ENCODE assay signal across 25 mouse cellular contexts in genomic region chr2:164542132-164542531, GRCm38 (mm10). TPM values are rescaled to one million over a fixed set of nuclear protein-coding genes. Genes with fewer than 3 reads are reported as not detected.
A peak's percentile ranks its signal among the peaks of the same experiment; 100 is the strongest.
DNase-seq lines count a peak whose midpoint lies in the region; ATAC-seq lines count a peak whose summit lies in the region.
"Had no signal": no experiment of that assay in that cellular context is flagged by ENCODE, and none has a peak within 500 bp of the region (broad histone marks: within the 10 kb centered on the region; RNA-seq: fewer than 3 reads in every experiment).

No protein-coding gene starts in this region.

- peak; percentile 44 for DNase-seq in left cerebral cortex, adult 11 months (ENCODE audit: low spot score)
- DNase-seq in left cerebral cortex, postnatal 4 days = no peak
- peak; percentile 68 to 85 for DNase-seq in frontal cortex, postnatal 36 days (ENCODE audit: low spot score in 2 of 2)
- DNase-seq in left cerebral cortex, postnatal 14 days (ENCODE audit: low spot score in 2 of 2) = peak; percentile 71 to 80
- DNase-seq: adrenal gland, postnatal 14 days; B cell, adult 2 months; cerebellum, adult 18-20 months; gastrocnemius, postnatal 25 days; heart, postnatal 14 days; lung, embryonic 14.5 days; thymus, postnatal 4 days had no signal

- no peak overlapping the region for H3K4me3 ChIP-seq in stomach, embryonic 15.5 days (replicated peaks)
- H3K4me3 ChIP-seq in forebrain, embryonic 13.5 days = no peak overlapping the region
- H3K4me3 ChIP-seq: embryonic facial prominence, embryonic 12.5 days; heart, embryonic 10.5 days; midbrain, embryonic 12.5 days; neural tube, embryonic 13.5 days had no signal

- no peak overlapping the region for H3K9ac ChIP-seq in stomach, embryonic 15.5 days
- no peak overlapping the region for H3K9ac ChIP-seq in forebrain, embryonic 13.5 days
- H3K9ac ChIP-seq: embryonic facial prominence, embryonic 12.5 days; hindbrain, embryonic 14.5 days; lung, embryonic 14.5 days; midbrain, embryonic 12.5 days; neural tube, embryonic 13.5 days had no signal

- 49% methylated on average over 5 of the region's 5 CpGs for WGBS in stomach, embryonic 15.5 days
- 69% methylated on average over 5 of the region's 5 CpGs for WGBS in forebrain, embryonic 13.5 days

- H3K4me1 ChIP-seq in stomach, embryonic 15.5 days = peaks cover 26% of the 10 kb centered on the region
- H3K4me1 ChIP-seq in forebrain, embryonic 13.5 days = no peaks in the 10 kb centered on the region
- H3K4me1 ChIP-seq: midbrain, embryonic 12.5 days; neural tube, embryonic 13.5 days had no signal

- no peaks in the 10 kb centered on the region for H3K36me3 ChIP-seq in stomach, embryonic 15.5 days
- H3K36me3 ChIP-seq in forebrain, embryonic 13.5 days (ENCODE audit: poor library complexity, severe bottlenecking) = no peaks in the 10 kb centered on the region
- H3K36me3 ChIP-seq: embryonic facial prominence, embryonic 12.5 days; heart, embryonic 10.5 days; midbrain, embryonic 12.5 days; neural tube, embryonic 13.5 days had no signal

- no peak overlapping the region for H3K4me2 ChIP-seq in stomach, embryonic 15.5 days
- no peak overlapping the region for H3K4me2 ChIP-seq in forebrain, embryonic 13.5 days
- H3K4me2 ChIP-seq: embryonic facial prominence, embryonic 12.5 days; hindbrain, embryonic 14.5 days; lung, embryonic 14.5 days; midbrain, embryonic 12.5 days; neural tube, embryonic 13.5 days had no signal

- intact Hi-C loops in left cerebral cortex, postnatal 4 days (cut with DNase I) = no loop called here
- intact Hi-C loops in left cerebral cortex, postnatal 14 days (cut with DNase I) = no loop called here

- H3K27ac ChIP-seq in stomach, embryonic 15.5 days = peak overlapping the region; percentile 86; the same call in 1 of the 2 replicates
- H3K27ac ChIP-seq in forebrain, embryonic 13.5 days = no peak overlapping the region
- H3K27ac ChIP-seq: embryonic facial prominence, embryonic 12.5 days; heart, embryonic 10.5 days; hindbrain, embryonic 14.5 days; macrophage; midbrain, embryonic 12.5 days; neural tube, embryonic 13.5 days had no signal

- no peaks in the 10 kb centered on the region for H3K27me3 ChIP-seq in stomach, embryonic 15.5 days (replicated peaks)
- no peaks in the 10 kb centered on the region; the same call in 1 of the 2 replicates for H3K27me3 ChIP-seq in forebrain, embryonic 13.5 days
- H3K27me3 ChIP-seq: embryonic facial prominence, embryonic 12.5 days; midbrain, embryonic 12.5 days; neural tube, embryonic 13.5 days had no signal

- H3K9me3 ChIP-seq in stomach, embryonic 15.5 days = no peaks in the 10 kb centered on the region
- H3K9me3 ChIP-seq in forebrain, embryonic 13.5 days (replicated peaks) = no peaks in the 10 kb centered on the region
- H3K9me3 ChIP-seq: embryonic facial prominence, embryonic 12.5 days; heart, embryonic 10.5 days; midbrain, embryonic 12.5 days; neural tube, embryonic 13.5 days had no signal

- ATAC-seq in stomach, embryonic 15.5 days (ENCODE audit: insufficient read depth, low FRiP score, low read depth) = no peak
- ATAC-seq in forebrain, embryonic 13.5 days = no peak
- ATAC-seq in inflammation-experienced regulatory T-cells, adult 6 months = no peak
- ATAC-seq: forebrain, embryonic 16.5 days had no signal

RNA-seq across cellular contexts. Expression of gene Wfdc2, which starts 20.1 kb away (rescaled TPM):
- total RNA-seq in left cerebral cortex, postnatal 4 days (2021) = 1 to 10 TPM in 1 of 2 experiments, not detected in 1; 2.1 TPM
- 1 to 10 TPM; 1.0 to 1.6 TPM for total RNA-seq in left cerebral cortex, postnatal 14 days (2021)
- polyA plus RNA-seq in stomach, embryonic 15.5 days (2015; fragmentation: Nextera tagmentation; extraction: Ambion mirVana) = 162 and 175 TPM in 2 replicates
- polyA plus RNA-seq in forebrain, embryonic 13.5 days (2015; fragmentation: Nextera tagmentation; extraction: Ambion mirVana) = 15.4 and 21.2 TPM in 2 replicates
- polyA plus RNA-seq in inflammation-experienced regulatory T-cells, adult 6 months (2017; shearing (Covaris generic)) = not detected
- total RNA-seq: gastrocnemius, postnatal 25 days had no signal
- polyA plus RNA-seq: macrophage had no signal

RNA-seq across cellular contexts. Expression of gene Spint3, which starts 31.1 kb away (rescaled TPM):
- not detected for total RNA-seq in left cerebral cortex, postnatal 4 days (2021)
- total RNA-seq in left cerebral cortex, postnatal 14 days (2021) = not detected
- not detected in 2 replicates for polyA plus RNA-seq in stomach, embryonic 15.5 days (2015; fragmentation: Nextera tagmentation; extraction: Ambion mirVana)
- not detected in 2 replicates for polyA plus RNA-seq in forebrain, embryonic 13.5 days (2015; fragmentation: Nextera tagmentation; extraction: Ambion mirVana)
- not detected for polyA plus RNA-seq in inflammation-experienced regulatory T-cells, adult 6 months (2017; shearing (Covaris generic))
- total RNA-seq: adrenal gland, postnatal 14 days; gastrocnemius, postnatal 25 days; heart, postnatal 14 days; left cerebral cortex, postnatal 10 days; liver, adult 2 months had no signal
- polyA plus RNA-seq: embryonic facial prominence, embryonic 12.5 days; forebrain, embryonic 16.5 days; heart, embryonic 10.5 days; hindbrain, embryonic 14.5 days; kidney, postnatal 0 days; liver, adult 2 months; lung, embryonic 14.5 days; macrophage; midbrain, embryonic 12.5 days; neural tube, embryonic 13.5 days; testis, adult 2 months had no signal

RNA-seq across cellular contexts. Expression of gene Wfdc6a, which starts 43.1 kb away (rescaled TPM):
- not detected for total RNA-seq in left cerebral cortex, postnatal 4 days (2021)
- total RNA-seq in left cerebral cortex, postnatal 14 days (2021) = under 1 TPM; 0.72 to 0.92 TPM
- polyA plus RNA-seq in stomach, embryonic 15.5 days (2015; fragmentation: Nextera tagmentation; extraction: Ambion mirVana) = 1.0 and 1.5 TPM in 2 replicates
- polyA plus RNA-seq in forebrain, embryonic 13.5 days (2015; fragmentation: Nextera tagmentation; extraction: Ambion mirVana) = not detected in 2 replicates
- polyA plus RNA-seq in inflammation-experienced regulatory T-cells, adult 6 months (2017; shearing (Covaris generic)) = not detected
- total RNA-seq: gastrocnemius, postnatal 25 days; liver, adult 2 months had no signal
- polyA plus RNA-seq: embryonic facial prominence, embryonic 12.5 days; forebrain, embryonic 16.5 days; heart, embryonic 10.5 days; kidney, postnatal 0 days; macrophage; midbrain, embryonic 12.5 days; neural tube, embryonic 13.5 days had no signal

RNA-seq across cellular contexts. Expression of gene Pigt, which starts 44.8 kb away (rescaled TPM):
- total RNA-seq in left cerebral cortex, postnatal 4 days (2021) = 100 to 1,000 TPM; 109 to 113 TPM
- total RNA-seq in left cerebral cortex, postnatal 14 days (2021) = 100 to 1,000 TPM; 115 to 122 TPM
- 67.0 and 67.5 TPM in 2 replicates for polyA plus RNA-seq in stomach, embryonic 15.5 days (2015; fragmentation: Nextera tagmentation; extraction: Ambion mirVana)
- polyA plus RNA-seq in forebrain, embryonic 13.5 days (2015; fragmentation: Nextera tagmentation; extraction: Ambion mirVana) = 47.2 and 52.2 TPM in 2 replicates
- 10 to 100 TPM; 13.6 to 36.2 (median 30.9) TPM for polyA plus RNA-seq in inflammation-experienced regulatory T-cells, adult 6 months (2017; shearing (Covaris generic))

RNA-seq across cellular contexts. Expression of gene Eppin, which starts 51.3 kb away (rescaled TPM):
- not detected for total RNA-seq in left cerebral cortex, postnatal 4 days (2021)
- not detected for total RNA-seq in left cerebral cortex, postnatal 14 days (2021)
- polyA plus RNA-seq in stomach, embryonic 15.5 days (2015; fragmentation: Nextera tagmentation; extraction: Ambion mirVana) = not detected in 2 replicates
- not detected in 2 replicates for polyA plus RNA-seq in forebrain, embryonic 13.5 days (2015; fragmentation: Nextera tagmentation; extraction: Ambion mirVana)
- not detected for polyA plus RNA-seq in inflammation-experienced regulatory T-cells, adult 6 months (2017; shearing (Covaris generic))
- total RNA-seq: adrenal gland, postnatal 14 days; gastrocnemius, postnatal 25 days; heart, postnatal 14 days; left cerebral cortex, postnatal 10 days; liver, adult 2 months had no signal
- polyA plus RNA-seq: embryonic facial prominence, embryonic 12.5 days; forebrain, embryonic 16.5 days; heart, embryonic 10.5 days; hindbrain, embryonic 14.5 days; liver, adult 2 months; lung, embryonic 14.5 days; macrophage; midbrain, embryonic 12.5 days; neural tube, embryonic 13.5 days had no signal

Comparison
In these comparisons a context has a peak if more than half of its experiments do, and no peak if none do; other contexts are left out.
1. RNA of gene Wfdc2, which starts 20.1 kb away (polyA plus RNA-seq): 162 to 175 TPM in stomach, embryonic 15.5 days and 15.4 to 21.2 TPM in forebrain, embryonic 13.5 days; not detected in inflammation-experienced regulatory T-cells, adult 6 months; every median in the first group is over 10 times any median in the second.